Mouse (Mus musculus) erythroblast, adult 5-6 weeks (primary cell): ENCODE measurements around the gene Spout1. TPM values are rescaled to one million over a fixed set of nuclear protein-coding genes. Genes with fewer than 3 reads are reported as not detected.

ENCODE experiments used
- ATAC-seq: replicated peaks from 2 replicates; pipeline ENCODE4 v1.8.0; 2016; ENCODE audit warnings: moderate number of reproducible peaks, mild to moderate bottlenecking, moderate TSS enrichment, inconsistent platforms; ENCODE audit not compliant: poor library complexity, low FRiP score, severe bottlenecking
- total RNA-seq, 2 experiments: library from RNA; stranded (forward) in 1 of 2; stranded (reverse) in 1 of 2; fragments of 150-400 nt in 1 of 2; fragments of 200-764, 138-1000 nt in 1 of 2; gene quantifications; 2 replicates each; pipeline versions ENCODE4 v1.2.3 to v1.2.4; 2015 to 2017; ENCODE audit warnings: low replicate concordance in 2 of 2

The Spout1 gene
- total RNA-seq (2015; ENCODE audit: low replicate concordance): 0.58 and 6.7 TPM in 2 replicates
- total RNA-seq (2017; ENCODE audit: low replicate concordance): 5.2 and 8.7 TPM in 2 replicates

GRCm38 (mm10) chr2:30177700-30178675, at the start of gene Spout1:
Spout1 (minus strand) TSS chr2:30178459.
- ATAC-seq: peak; percentile 98

GRCm38 (mm10) chr2:30216293-30216692, 38.0 kb upstream of the Spout1 start:
- ATAC-seq: no peak

GRCm38 (mm10) chr2:30215493-30215892, 37.2 kb upstream of the Spout1 start:
- ATAC-seq: no peak

- no peak for ATAC-seq
Observed at GRCm38 (mm10) chr2:30214745-30215144, 36.5 kb upstream of the Spout1 start.

- no peak for ATAC-seq
Observed at GRCm38 (mm10) chr2:30212951-30213350, 34.7 kb upstream of the Spout1 start.

- ATAC-seq: no peak
Observed at GRCm38 (mm10) chr2:30212169-30212545, 33.9 kb upstream of the Spout1 start.

- no peak for ATAC-seq
Observed at GRCm38 (mm10) chr2:30211408-30212168, 33.3 kb upstream of the Spout1 start.

GRCm38 (mm10) chr2:30207886-30208285, 29.6 kb upstream of the Spout1 start:
- ATAC-seq: no peak

- no peak for ATAC-seq
Observed at GRCm38 (mm10) chr2:30207401-30207800, 29.1 kb upstream of the Spout1 start.

GRCm38 (mm10) chr2:30205629-30206357, 27.5 kb upstream of the Spout1 start, which contains the start of gene Kyat1:
Kyat1 (minus strand) TSS chr2:30205847.
- ATAC-seq: peak; percentile 92

GRCm38 (mm10) chr2:30205255-30205628, 27.0 kb upstream of the Spout1 start:
- peak; percentile 42; the same call in 1 of the 2 replicates for ATAC-seq

- ATAC-seq: no peak
Observed at GRCm38 (mm10) chr2:30203439-30203838, 25.2 kb upstream of the Spout1 start.

GRCm38 (mm10) chr2:30200388-30200925, 22.2 kb upstream of the Spout1 start:
- ATAC-seq: no peak

- ATAC-seq: no peak
Observed at GRCm38 (mm10) chr2:30199984-30200383, 21.7 kb upstream of the Spout1 start.

GRCm38 (mm10) chr2:30198021-30198420, 19.8 kb upstream of the Spout1 start:
- no peak for ATAC-seq

- ATAC-seq: no peak
Observed at GRCm38 (mm10) chr2:30194656-30195055, 16.4 kb upstream of the Spout1 start.

GRCm38 (mm10) chr2:30191790-30192580, 13.7 kb upstream of the Spout1 start:
- no peak for ATAC-seq

GRCm38 (mm10) chr2:30185681-30186080, 7.4 kb upstream of the Spout1 start:
- no peak for ATAC-seq

- no peak for ATAC-seq
Observed at GRCm38 (mm10) chr2:30185276-30185675, 7.0 kb upstream of the Spout1 start.
